Mouse (Mus musculus) frontal cortex, adult 2 months (tissue): ENCODE data around the gene 6030468B19Rik. TPM values are rescaled to one million over a fixed set of nuclear protein-coding genes. Genes with fewer than 3 reads are reported as not detected.

Experiments used
- DNase-seq, 2 experiments: peaks; one replicate each; pipeline ENCODE4 v3.0.0; 2022; ENCODE audit warnings: low spot score in 1 of 2; ENCODE audit errors: extremely low spot score in 1 of 2
- polyA plus RNA-seq: library from polyadenylated mRNA; depleted of rRNA; stranded (reverse); fragments of >200 nt; gene quantifications from 2 replicates; pipeline ENCODE4 v1.2.3, GENCODE M21; 2012; rRNA removed

The 6030468B19Rik gene
- polyA plus RNA-seq, 1 experiment = 0.32 TPM

GRCm38 (mm10) chr11:117848985-117849671 is 51.7 kb downstream of the 6030468B19Rik start, which contains the start of gene Birc5:
Birc5 (plus strand) TSS chr11:117849251.
- DNase-seq = peak; percentile 86 to 96

DNA sequence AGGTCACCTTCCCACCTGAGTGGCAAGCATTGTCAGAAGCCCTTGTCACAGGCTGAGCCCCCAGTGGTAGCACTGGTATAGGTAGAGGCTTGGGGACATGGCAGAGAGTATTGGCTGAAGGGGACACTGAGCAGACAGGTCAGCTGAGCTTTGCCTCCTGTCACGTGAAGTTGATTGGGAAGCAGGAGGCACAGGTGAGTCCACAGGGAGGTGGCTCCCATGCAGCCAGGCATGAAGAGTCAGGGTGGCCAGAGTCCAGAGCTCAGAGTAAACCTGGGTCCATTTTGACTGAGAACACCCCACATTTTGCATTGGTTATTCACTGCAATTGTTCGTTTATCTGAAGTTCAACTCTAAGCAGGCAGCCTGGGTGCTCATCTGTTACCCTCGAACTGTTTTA is 55.4 kb downstream of the 6030468B19Rik start:
- no peak for DNase-seq

GRCm38 (mm10) chr11:117854241-117854640 is 56.8 kb downstream of the 6030468B19Rik start:
- DNase-seq = no peak

DNA sequence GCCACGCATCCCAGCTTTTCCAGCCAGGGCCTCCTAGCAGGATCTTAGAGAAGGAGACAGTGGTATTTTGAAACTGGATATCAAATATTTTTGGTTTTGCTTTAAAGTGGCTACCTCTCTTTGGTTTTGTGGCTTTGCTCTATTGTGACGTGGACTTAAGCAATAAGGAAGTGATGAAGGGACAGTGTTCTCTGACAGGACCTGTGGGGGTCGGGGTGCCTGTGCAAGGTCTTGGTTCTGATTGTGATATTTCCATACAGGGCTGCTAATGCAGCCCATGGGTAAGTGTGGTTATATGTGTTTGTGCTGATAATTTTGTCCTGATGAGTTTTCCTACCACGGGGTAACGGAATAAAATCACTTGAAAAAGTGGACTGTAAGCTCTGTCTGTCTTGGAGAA is 57.9 kb downstream of the 6030468B19Rik start:
- no peak for DNase-seq

- DNase-seq = no peak
Measured at GRCm38 (mm10) chr11:117855975-117856374, 58.5 kb downstream of the 6030468B19Rik start.

Other genes with a start within 250 kb of the 6030468B19Rik start
- 44.4 and 56.5 TPM in 2 replicates for gene Tnrc6c, start 143.4 kb upstream of the 6030468B19Rik start, polyA plus RNA-seq
- 0.42 and 0.50 TPM in 2 replicates for gene Tmc8, start 15.6 kb upstream of the 6030468B19Rik start, polyA plus RNA-seq
- 7.1 and 7.2 TPM in 2 replicates for gene Tmc6, start 15.5 kb upstream of the 6030468B19Rik start, polyA plus RNA-seq
- 0.61 and 1.3 TPM in 2 replicates for gene Gm20708, start 12.0 kb downstream of the 6030468B19Rik start, polyA plus RNA-seq
- 11.0 and 11.9 TPM in 2 replicates for gene Syngr2, start 12.0 kb downstream of the 6030468B19Rik start, polyA plus RNA-seq
- 4.1 and 4.3 TPM in 2 replicates for gene Afmid, start 28.3 kb downstream of the 6030468B19Rik start, polyA plus RNA-seq
- 1.5 and 1.6 TPM in 2 replicates for gene Tk1, start 28.4 kb downstream of the 6030468B19Rik start, polyA plus RNA-seq
- gene Birc5, start 51.6 kb downstream of the 6030468B19Rik start, polyA plus RNA-seq = 2.8 and 3.4 TPM in 2 replicates
- not detected in 2 replicates for gene Tmem235, start 63.1 kb downstream of the 6030468B19Rik start, polyA plus RNA-seq
- 9.0 and 9.1 TPM in 2 replicates for gene Tha1, start 75.8 kb downstream of the 6030468B19Rik start, polyA plus RNA-seq
- 4.5 and 5.8 TPM in 2 replicates for gene Socs3, start 172.4 kb downstream of the 6030468B19Rik start, polyA plus RNA-seq
- 69.6 and 74.3 TPM in 2 replicates for gene Pgs1, start 188.6 kb downstream of the 6030468B19Rik start, polyA plus RNA-seq